Mouse (Mus musculus): ENCODE data around the gene Fkbp11.

- TF ChIP-seq EP300 (optimal IDR thresholded peaks at IDR 0.05): no peak
- no peak for TF ChIP-seq CTCF (IDR thresholded peaks at IDR 0.05; ENCODE audit: low read depth)
Measured at GRCm38 (mm10) chr15:98728366-98728765, 368 bp upstream of the Fkbp11 start.

Measured in stomach, postnatal 0 days (tissue).